Mouse (Mus musculus): ENCODE data around the gene Dock4.
"Not testable (repeated sequence)": the region's sequence is repeated elsewhere in the genome, so short reads cannot be mapped to it uniquely, and the experiment has no call there.

Gene Dock4

GRCm38 (mm10) chr12:40832157-40832556, 386.4 kb downstream of the Dock4 start:
- peak; percentile 8 for DNase-seq

DNA sequence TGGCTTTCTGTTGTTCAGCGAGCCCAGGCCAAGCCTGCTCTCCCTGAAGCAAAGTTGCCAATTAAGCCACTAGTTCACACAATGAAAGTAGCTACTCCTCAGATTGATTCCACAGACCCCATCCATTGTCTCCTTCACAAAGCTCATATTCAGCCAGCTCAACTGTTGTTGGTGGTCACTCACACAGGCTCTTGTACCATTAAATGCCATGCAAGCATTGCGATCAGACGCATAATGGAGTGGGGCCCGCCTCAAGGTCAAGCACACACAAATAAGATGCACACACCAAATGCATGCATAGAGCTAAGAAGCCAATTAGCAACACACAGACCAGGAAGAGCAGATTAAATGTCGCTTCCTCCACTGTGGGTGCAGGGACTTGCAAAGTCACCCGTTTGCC, 391.2 kb downstream of the Dock4 start:
- no peak for DNase-seq

DNA sequence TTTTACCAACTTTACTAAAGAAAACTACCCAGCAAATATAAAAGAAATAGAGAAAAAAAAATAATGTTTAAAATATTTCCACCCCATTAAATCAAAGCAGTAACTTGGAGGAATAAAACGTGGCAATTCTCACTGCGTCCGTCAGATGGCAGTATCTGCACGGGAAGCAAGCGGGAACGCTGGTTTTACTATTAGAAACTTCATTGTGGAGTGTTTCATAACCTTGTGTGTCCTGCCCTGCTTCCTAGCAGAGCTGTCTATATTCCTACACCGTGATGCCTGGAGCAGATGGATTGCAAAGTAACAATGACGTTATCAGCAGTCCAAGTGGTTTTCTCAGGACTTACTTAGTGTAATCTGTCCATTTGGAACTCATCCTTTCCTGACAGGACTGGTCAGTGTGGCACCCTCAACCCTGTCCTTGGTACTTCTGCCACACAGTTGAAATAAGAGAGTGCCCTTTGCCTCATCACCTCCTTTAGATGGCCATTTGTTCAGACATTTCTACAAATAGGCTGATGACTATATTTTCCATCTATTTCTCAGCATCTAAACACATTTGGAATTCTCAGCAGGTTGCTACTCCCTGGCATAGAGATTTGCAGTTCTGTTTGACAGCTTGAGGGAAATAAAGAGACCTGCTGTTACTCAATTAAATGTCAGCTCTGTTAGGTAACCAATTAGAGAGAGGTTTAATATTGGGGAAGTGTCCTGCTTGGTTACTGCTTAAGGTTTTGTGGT, 392.0 kb downstream of the Dock4 start:
- peak; percentile 17 for DNase-seq

DNA sequence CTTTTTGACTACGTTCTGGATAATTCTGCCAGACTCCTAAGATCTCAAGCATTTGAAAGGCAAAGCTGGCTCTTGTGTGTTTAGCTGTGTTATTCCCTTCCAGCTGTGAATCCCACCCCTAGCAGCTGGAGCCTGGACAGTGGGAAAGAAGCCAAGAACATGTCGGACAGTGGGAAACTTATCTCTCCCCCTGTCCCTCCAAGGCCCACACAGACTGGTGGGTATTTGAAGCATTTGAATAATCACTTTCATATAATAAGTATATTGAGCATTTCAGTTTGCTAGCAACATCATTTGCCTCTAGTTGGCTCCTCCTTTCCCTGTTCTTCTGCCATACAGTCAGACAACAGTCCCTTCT, 392.6 kb downstream of the Dock4 start:
- DNase-seq = no peak

- DNase-seq = no peak
These were observed 393.2 kb downstream of the Dock4 start for GRCm38 (mm10) chr12:40838940-40839339.

DNA sequence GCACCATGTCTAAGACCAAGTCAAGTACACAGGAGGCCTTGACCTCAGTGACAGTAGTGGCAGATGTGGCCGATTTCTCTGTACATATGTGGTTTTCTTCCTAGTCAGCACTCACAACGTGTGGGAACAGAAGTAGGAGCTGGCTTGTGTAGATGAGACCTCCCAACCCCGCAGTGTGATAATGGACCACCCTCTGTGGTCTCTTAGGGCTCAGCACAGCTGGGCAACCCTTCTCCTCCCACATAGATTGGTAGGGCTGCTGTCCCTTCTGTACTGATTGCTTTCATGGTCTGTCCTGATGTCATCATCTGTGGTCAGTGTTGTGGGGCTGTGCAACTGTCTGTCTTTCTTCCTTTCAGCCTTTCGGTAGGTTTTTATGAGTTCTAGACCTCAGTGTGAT, 394.1 kb downstream of the Dock4 start:
- DNase-seq = no peak

- no peak for DNase-seq
These were observed 396.7 kb downstream of the Dock4 start for GRCm38 (mm10) chr12:40842251-40842988.

DNA sequence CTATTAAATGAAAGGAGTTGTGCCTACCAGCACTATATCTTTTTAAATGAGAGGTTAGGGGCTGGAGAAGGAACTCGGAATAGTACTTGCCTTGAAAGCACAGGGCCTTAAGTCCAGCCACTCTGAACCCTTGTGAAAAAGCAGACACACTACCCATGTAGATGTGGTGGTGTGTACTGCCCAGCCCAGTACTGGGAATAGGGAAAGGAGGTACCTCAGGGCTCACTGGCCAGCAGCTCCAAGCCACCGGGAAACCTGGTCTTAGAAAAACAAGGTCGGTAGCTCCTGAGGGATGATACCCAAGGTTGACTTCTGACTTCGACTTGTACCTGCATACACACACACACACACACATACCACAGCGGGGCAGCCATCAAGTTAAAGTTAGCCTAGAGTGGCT, 397.2 kb downstream of the Dock4 start:
- DNase-seq = no peak

DNA sequence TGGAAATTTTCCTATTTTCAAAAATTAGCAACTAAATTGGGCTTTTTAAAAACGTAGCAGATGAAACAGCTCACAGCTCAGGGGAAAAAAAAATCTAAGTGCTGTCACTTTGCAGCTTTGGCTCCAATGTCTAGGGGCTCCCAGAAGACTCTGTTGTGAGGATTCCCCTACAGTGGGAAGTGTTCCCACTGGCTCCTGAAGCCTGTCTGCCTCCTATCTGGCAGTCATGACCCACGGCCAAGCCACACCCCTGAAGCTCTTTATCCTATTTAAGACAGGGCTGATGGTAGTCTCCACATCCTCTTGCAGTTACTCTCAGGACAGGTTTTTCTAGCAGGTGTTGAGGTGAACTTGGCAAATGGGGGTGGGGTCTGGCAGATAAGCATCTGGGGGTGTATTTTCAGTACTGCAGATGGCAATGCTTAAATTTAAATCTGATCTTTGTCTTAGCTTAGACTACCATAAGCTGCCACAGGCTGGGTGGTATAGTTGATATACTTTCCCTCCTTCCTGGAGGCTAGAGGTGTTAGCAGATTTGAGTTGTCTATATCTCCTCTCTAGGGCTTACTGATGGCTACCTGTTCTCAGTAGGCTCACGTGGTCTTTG, 397.8 kb downstream of the Dock4 start:
- no peak for DNase-seq

GRCm38 (mm10) chr12:40844324-40844723, 398.6 kb downstream of the Dock4 start:
- DNase-seq = no peak

DNA sequence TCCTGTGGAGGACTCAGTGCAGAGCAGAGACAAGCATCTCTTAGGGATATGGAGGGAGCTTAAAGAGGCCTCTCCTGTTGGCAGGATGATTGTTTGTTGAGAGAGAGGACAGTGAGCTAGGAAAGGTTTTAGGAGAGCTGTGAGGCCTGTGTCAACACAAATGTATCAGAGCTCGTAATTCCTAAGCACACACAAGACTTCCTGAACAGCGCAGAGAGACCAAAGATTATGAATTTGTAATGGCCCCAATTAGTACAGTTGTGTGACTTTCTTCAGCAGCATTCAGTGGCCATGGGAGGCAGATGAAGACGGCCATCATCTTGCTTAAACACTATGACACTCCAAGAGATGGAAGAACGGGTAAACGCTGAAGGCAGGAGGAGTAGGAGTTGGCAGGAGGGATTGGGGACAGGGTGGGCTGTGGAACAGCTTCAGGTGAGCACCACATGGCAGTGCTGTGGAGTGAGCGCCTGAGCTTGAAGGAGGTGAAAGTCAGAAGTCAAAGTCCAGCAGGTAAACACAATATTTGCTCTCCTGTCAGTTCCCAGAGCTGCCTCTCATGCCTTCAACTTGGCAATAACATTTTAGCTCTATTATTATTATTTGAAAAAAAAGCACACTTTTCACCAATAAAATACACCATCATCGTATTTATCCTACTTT, 409.1 kb downstream of the Dock4 start:
- DNase-seq = no peak

- DNase-seq = no peak
These were observed 411.7 kb downstream of the Dock4 start for GRCm38 (mm10) chr12:40857466-40857865.

- not testable (repeated sequence) for DNase-seq
These were observed 413.0 kb downstream of the Dock4 start for GRCm38 (mm10) chr12:40858763-40859162.

DNA sequence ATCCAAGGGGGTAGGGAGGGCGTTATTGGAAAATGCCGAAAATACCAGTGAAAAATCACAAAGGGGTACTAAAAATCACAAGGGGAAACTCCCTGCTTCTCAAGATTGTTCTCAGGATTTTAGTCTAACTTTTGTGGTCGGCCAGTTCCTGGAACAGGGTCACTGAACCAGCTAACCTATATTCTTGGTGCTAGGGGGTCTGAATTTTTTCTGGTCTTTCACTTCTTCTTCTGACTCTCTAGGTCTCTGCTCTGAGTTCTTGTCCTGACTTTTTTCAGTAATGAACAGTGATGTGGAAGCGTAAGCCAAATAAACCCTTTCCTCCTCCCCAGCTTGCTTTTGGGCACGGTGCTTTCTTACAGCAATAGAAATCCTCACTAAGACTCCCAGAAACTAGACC, 424.6 kb downstream of the Dock4 start:
- no peak for DNase-seq

DNA sequence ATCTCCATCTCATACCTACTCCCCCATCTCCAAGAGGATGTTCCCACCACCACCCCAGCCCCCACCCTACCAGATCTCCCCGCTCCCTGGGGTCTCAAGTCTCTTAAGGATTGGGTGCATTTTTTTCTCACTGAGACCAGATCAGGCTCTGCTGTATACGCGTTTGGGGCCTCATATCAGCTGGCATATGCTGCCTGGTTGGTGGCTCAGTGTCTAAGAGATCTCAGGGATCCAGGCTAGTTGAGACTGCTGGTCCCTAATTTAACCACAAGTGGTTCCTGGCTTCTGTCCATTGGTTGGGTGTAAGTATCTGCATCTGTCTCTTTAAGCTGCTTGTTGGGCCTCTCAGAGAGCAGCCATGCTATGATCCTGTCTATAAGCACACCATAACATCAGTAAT, 427.0 kb downstream of the Dock4 start:
- DNase-seq = no peak

- DNase-seq = not testable (repeated sequence)
These were observed 427.5 kb downstream of the Dock4 start for GRCm38 (mm10) chr12:40873267-40873666.

- DNase-seq = no peak
These were observed 439.2 kb downstream of the Dock4 start for GRCm38 (mm10) chr12:40884976-40885375.

DNA sequence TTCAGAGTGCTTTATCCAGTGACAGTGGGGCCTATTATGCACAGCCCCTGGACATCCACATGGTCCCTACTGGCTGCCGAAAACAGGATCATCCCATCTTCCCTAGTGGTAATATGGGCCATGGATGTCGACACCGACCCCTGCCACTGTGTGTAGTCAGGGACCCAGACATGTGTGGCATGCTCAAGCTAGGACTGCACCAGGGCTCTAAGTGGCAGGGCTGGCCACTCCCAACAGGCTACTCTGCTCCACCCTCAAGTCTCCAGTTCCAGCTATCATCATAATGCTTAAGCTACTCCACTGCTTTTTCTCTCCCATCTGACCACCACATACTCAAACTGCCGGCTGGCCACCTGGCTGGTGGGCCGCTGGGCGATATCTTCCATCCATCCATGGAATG, 439.6 kb downstream of the Dock4 start:
- no peak for DNase-seq

DNA sequence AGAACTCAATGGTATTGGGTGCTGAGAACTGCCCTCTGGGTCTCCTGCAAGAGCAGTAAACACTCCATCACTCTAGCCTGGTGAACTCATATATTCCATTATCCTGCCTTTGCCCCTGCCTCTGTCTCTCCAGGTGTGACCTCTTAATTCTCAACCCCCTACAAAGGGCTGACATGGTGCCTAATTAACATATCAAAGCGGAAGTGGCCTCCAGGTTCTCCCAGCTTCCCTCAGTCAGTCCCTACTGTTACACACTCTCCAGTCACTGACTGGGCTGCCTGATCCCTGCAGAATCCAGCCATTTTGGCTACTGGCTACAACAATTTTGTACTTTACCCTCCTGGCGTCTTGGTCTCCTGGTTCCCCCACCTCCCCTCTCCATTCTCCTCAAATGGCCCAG, 441.7 kb downstream of the Dock4 start:
- no peak for DNase-seq

- DNase-seq = no peak
These were observed 442.6 kb downstream of the Dock4 start for GRCm38 (mm10) chr12:40888261-40888791.

DNA sequence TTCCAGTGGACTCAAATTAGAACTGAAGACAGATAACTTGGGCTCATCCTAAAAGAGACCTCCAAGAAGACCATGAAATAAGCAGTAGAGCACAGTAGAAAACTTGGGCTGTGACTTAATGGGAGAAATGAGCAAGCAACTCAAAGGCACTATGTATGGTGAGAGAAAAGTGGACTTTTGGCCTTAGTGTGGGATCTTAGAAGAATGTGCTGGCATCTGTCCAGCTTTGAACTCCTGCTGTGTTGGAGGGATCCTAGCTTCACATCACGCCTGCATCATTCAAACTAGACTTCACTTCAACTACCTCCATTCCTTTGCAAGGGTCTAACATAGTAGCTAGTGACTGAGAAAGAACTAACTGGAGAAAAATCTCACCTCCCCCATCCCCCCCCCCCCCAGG, 443.1 kb downstream of the Dock4 start:
- no peak for DNase-seq

DNA sequence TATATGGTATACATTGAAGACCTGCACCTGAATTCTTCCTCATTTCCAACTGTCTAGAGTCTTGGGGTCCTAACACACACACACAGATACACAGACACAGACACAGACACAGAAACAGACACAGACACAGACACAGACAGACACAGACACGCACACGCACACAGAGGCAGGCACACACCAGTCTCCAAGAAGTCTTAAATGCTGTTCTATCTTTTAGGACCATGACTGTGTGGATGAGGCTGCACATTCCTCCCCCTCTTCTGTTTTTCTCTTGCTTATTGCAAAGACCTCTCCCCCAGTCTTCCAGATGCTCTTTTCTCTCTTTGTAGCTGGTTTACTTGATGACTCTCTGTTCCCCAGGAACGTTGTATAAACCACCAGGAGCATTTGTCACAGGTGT, 443.8 kb downstream of the Dock4 start:
- DNase-seq = no peak

DNA sequence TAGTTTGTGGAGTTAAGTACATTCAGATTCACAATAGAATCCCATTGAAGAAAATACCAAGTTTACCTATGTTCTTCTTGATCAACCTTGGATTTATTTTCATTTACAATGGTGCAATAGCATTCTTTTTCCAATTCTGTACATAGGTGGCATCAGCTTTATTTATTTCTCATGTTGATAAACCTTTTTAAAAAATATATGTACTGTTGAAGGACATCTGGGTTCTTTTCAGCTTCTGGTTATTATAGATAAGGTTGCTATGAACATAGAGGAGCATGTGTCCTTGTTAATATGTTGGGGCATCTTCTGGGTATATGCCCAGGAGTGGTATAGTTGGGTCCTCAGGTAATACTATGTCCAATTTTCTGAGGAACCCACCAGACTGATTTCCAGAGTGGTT, 445.4 kb downstream of the Dock4 start:
- no peak for DNase-seq

All from kidney, adult 11 months (tissue).